Mouse (Mus musculus) liver, adult 2 months (tissue): ENCODE measurements around the gene Ifnl2. TPM values are rescaled to one million over a fixed set of nuclear protein-coding genes. Genes with fewer than 3 reads are reported as not detected.
A peak's percentile ranks its signal among the peaks of the same experiment; 100 is the strongest.
"Not testable (repeated sequence)": the region's sequence is repeated elsewhere in the genome, so short reads cannot be mapped to it uniquely, and the experiment has no call there.

Experiments used
- DNase-seq: peaks from one replicate; pipeline ENCODE4 v3.0.0-alpha.2; 2011; ENCODE audit warnings: low read depth, low spot score; ENCODE audit errors: extremely low read depth
- H3K27ac ChIP-seq: fragments of 200-500 bp; replicated peaks from 2 replicates; pipeline ENCODE4 v1.5.1; 2012; ENCODE audit warnings: low read depth, mild to moderate bottlenecking, control low read depth, inconsistent platforms, low read length; ENCODE audit not compliant: insufficient read depth
- H3K27me3 ChIP-seq: fragments of 200-500 bp; 2 replicates; pipeline ENCODE4 v1.6.1; 2012; ENCODE audit warnings: mild to moderate bottlenecking, moderate library complexity, low read length, inconsistent platforms; ENCODE audit not compliant: control insufficient read depth, insufficient read depth
- H3K36me3 ChIP-seq: fragments of 200-500 bp; 2 replicates; pipeline ENCODE4 v1.6.1; 2012; ENCODE audit warnings: low read length, inconsistent platforms; ENCODE audit not compliant: control insufficient read depth, insufficient read depth
- H3K4me1 ChIP-seq: fragments of 200-500 bp; 2 replicates; pipeline ENCODE4 v1.6.1; 2011; ENCODE audit warnings: low read length; ENCODE audit not compliant: control insufficient read depth, insufficient read depth
- H3K4me3 ChIP-seq: fragments of 200-500 bp; 2 replicates; pipeline ENCODE4 v1.5.1; 2011; ENCODE audit warnings: low read depth, mild to moderate bottlenecking, control low read depth, low read length, moderate library complexity; ENCODE audit not compliant: insufficient read depth
- H3K79me2 ChIP-seq: fragments of 200-500 bp; 2 replicates; pipeline ENCODE4 v1.6.1; 2012; ENCODE audit warnings: inconsistent platforms, mild to moderate bottlenecking, low read length, moderate library complexity; ENCODE audit not compliant: control insufficient read depth, insufficient read depth
- H3K9ac ChIP-seq: fragments of 200-500 bp; 2 replicates; pipeline ENCODE4 v1.6.1; 2012; ENCODE audit warnings: low read depth, mild to moderate bottlenecking, control low read depth, inconsistent platforms, low read length
- CTCF ChIP-seq: fragments of 200-500 bp; IDR thresholded peaks from 2 replicates; pipeline ENCODE4 v1.5.1; 2011; ENCODE audit warnings: low read depth, low read length, control low read depth
- POLR2A ChIP-seq: fragments of 200-500 bp; IDR thresholded peaks from 2 replicates; pipeline ENCODE4 v1.6.1; 2011; ENCODE audit warnings: low read length, control low read depth; ENCODE audit not compliant: insufficient read depth; ENCODE audit errors: extremely low read depth
- WGBS: fragments of 180-500 bp; shearing (Covaris S2); methylation state at CpG from one replicate; pipeline ENCODE4 v1.1.7; 2018; 5-methylcytosine and 5-hydroxymethylcytosine counted together
- polyA plus RNA-seq: library from polyadenylated mRNA; depleted of rRNA; stranded (reverse); fragments of >200 nt; gene quantifications from 2 replicates; pipeline ENCODE4 v1.2.3, GENCODE M21; 2012
- total RNA-seq: library from RNA; depleted of rRNA; stranded (reverse); fragments of >200 nt; gene quantifications from 2 replicates; pipeline ENCODE4 v1.2.3, GENCODE M21; 2014

The Ifnl2 gene
- total and polyA plus RNA-seq, 2 experiments: not detected

GRCm38 (mm10) chr7:28544051-28544601, 33.9 kb upstream of the Ifnl2 start:
- Histone ChIP-seq H3K79me2 (no peaks in the 10 kb centered on the region), H3K36me3 (no peaks in the 10 kb centered on the region), H3K27me3 (no peaks in the 10 kb centered on the region; the same call in 1 of the 2 replicates), H3K4me3 (peak overlapping the region; percentile 33; the same call in 1 of the 2 replicates), H3K27ac (peak overlapping the region; percentile 27; the same call in 1 of the 2 replicates), H3K4me1 (peaks cover 2% of the 10 kb centered on the region; the same call in 1 of the 2 replicates), H3K9ac (peak overlapping the region; percentile 26; the same call in 1 of the 2 replicates)
- peak; percentile 80 for DNase-seq
- TF ChIP-seq POLR2A: no peak
- no peak for TF ChIP-seq CTCF
- 2% methylated on average over 27 of the region's 27 CpGs for WGBS

GRCm38 (mm10) chr7:28540526-28540925, 30.3 kb upstream of the Ifnl2 start, which contains the start of gene Sycn:
Sycn (plus strand) TSS chr7:28540885.
- Histone ChIP-seq H3K27me3 (no peaks in the 10 kb centered on the region), H3K4me1 (peaks cover 2% of the 10 kb centered on the region; the same call in 1 of the 2 replicates), H3K9ac (no peak within 1 kb of the TSS), H3K79me2 (no peaks in the 10 kb centered on the region), H3K27ac (no peak within 1 kb of the TSS), H3K36me3 (no peaks in the 10 kb centered on the region), H3K4me3 (no peak within 1 kb of the TSS)
- WGBS: 32% methylated on average over 4 of the region's 4 CpGs
- no peak for DNase-seq
- no peak for TF ChIP-seq CTCF

GRCm38 (mm10) chr7:28538886-28539285, 28.6 kb upstream of the Ifnl2 start:
- not testable (repeated sequence) for H3K4me1 ChIP-seq, DNase-seq, H3K36me3 ChIP-seq, H3K9ac ChIP-seq, H3K79me2 ChIP-seq, H3K27ac ChIP-seq, H3K27me3 ChIP-seq, H3K4me3 ChIP-seq
- WGBS: 90% methylated on average over 6 of the region's 6 CpGs

GRCm38 (mm10) chr7:28532005-28532404, 21.8 kb upstream of the Ifnl2 start:
- Histone ChIP-seq H3K79me2 (no peaks in the 10 kb centered on the region), H3K4me1 (no peaks in the 10 kb centered on the region), H3K27me3 (no peaks in the 10 kb centered on the region), H3K27ac (no peak overlapping the region), H3K9ac (no peak overlapping the region), H3K36me3 (no peaks in the 10 kb centered on the region), H3K4me3 (no peak overlapping the region)
- no peak for DNase-seq
- no peak for TF ChIP-seq POLR2A
- no peak for TF ChIP-seq CTCF
- WGBS: 84% methylated on average over 8 of the region's 8 CpGs

- H3K27ac ChIP-seq: no peak overlapping the region
- WGBS: 8% methylated on average over 19 of the region's 19 CpGs
- H3K4me3 ChIP-seq: no peak overlapping the region
- TF ChIP-seq CTCF (peak; percentile 91), POLR2A (no peak)
- DNase-seq: peak; percentile 43
- no peaks in the 10 kb centered on the region for H3K4me1 ChIP-seq
- no peaks in the 10 kb centered on the region for H3K79me2 ChIP-seq
- no peaks in the 10 kb centered on the region for H3K27me3 ChIP-seq
- no peak overlapping the region for H3K9ac ChIP-seq
- no peaks in the 10 kb centered on the region for H3K36me3 ChIP-seq
These were observed 17.9 kb upstream of the Ifnl2 start for GRCm38 (mm10) chr7:28527922-28528719.

- H3K36me3 ChIP-seq, H3K4me3 ChIP-seq, DNase-seq, H3K27me3 ChIP-seq, H3K4me1 ChIP-seq, H3K9ac ChIP-seq, H3K79me2 ChIP-seq, H3K27ac ChIP-seq: not testable (repeated sequence)
- WGBS: 74% methylated on average over 5 of the region's 6 CpGs
These were observed 12.3 kb upstream of the Ifnl2 start, which contains the start of gene Ifnl3 for GRCm38 (mm10) chr7:28522536-28522935. Ifnl3 (plus strand) TSS chr7:28522836.
